Mouse (Mus musculus) megakaryocyte, embryonic 14.5 days (primary cell): ENCODE measurements at regions not wholly inside any gene's neighbourhood (a gene's known extent, or its start where the extent isn't known, plus 50 kb on each side); places are given as distances from the start of the nearest gene placed in this dataset.

Experiments
- FLI1 ChIP-seq: IDR thresholded peaks from 2 replicates; pipeline ENCODE4 v1.6.1; 2012; ENCODE audit warnings: low read length, inconsistent platforms, mixed read lengths
- GATA1 ChIP-seq: IDR thresholded peaks from 3 replicates; pipeline ENCODE4 v1.6.1; 2012; ENCODE audit warnings: mixed read lengths, low read length, inconsistent platforms, borderline replicate concordance

GRCm38 (mm10) chr2:79063641-79064040, 191.6 kb upstream of the Itga4 start:
- TF ChIP-seq FLI1 (no peak), GATA1 (no peak)
